10 mouse cellular contexts compared by ENCODE assay signal in genomic region chr13:103211501-103211941, GRCm38 (mm10).
DNase-seq lines count a peak whose midpoint lies in the region; ATAC-seq lines count a peak whose summit lies in the region.
"Had no signal": no experiment of that assay in that cellular context is flagged by ENCODE, and none has a peak within 500 bp of the region (broad histone marks: within the 10 kb centered on the region; RNA-seq: fewer than 3 reads in every experiment).

No protein-coding gene starts in this region.

- no peak for ATAC-seq in midbrain, embryonic 14.5 days (ENCODE audit: low FRiP score, low TSS enrichment)
- ATAC-seq in midbrain, embryonic 15.5 days (replicated peaks): no peak
- ATAC-seq in kidney, embryonic 15.5 days (replicated peaks; ENCODE audit: low FRiP score): 0 out of 2 replicates have a peak, but pooled peaks have one; percentile 49
- no peak for ATAC-seq in hindbrain, embryonic 16.5 days

- H3K27ac ChIP-seq in midbrain, embryonic 14.5 days (replicated peaks; ENCODE audit: low read depth, low read length): no peak overlapping the region
- H3K27ac ChIP-seq in midbrain, embryonic 15.5 days: no peak overlapping the region
- peak overlapping the region; percentile 41; the same call in 1 of the 2 replicates for H3K27ac ChIP-seq in kidney, embryonic 15.5 days
- no peak overlapping the region for H3K27ac ChIP-seq in hindbrain, embryonic 16.5 days (ENCODE audit: low read depth, low read length)
- H3K27ac ChIP-seq: hindbrain, embryonic 15.5 days; neural tube, embryonic 12.5 days had no signal

- H3K4me2 ChIP-seq in midbrain, embryonic 14.5 days (ENCODE audit: low read length): no peak overlapping the region
- no peak overlapping the region for H3K4me2 ChIP-seq in midbrain, embryonic 15.5 days
- H3K4me2 ChIP-seq in kidney, embryonic 15.5 days: 0 out of 2 replicates have a peak overlapping the region, but pooled peaks have one; percentile 8
- H3K4me2 ChIP-seq in hindbrain, embryonic 16.5 days (ENCODE audit: low read length): no peak overlapping the region
- H3K4me2 ChIP-seq: hindbrain, embryonic 15.5 days; neural tube, embryonic 12.5 days had no signal

- H3K27me3 ChIP-seq in midbrain, embryonic 14.5 days (ENCODE audit: control insufficient read depth, insufficient read depth, low read length): no peaks in the 10 kb centered on the region
- H3K27me3 ChIP-seq in midbrain, embryonic 15.5 days (replicated peaks): no peaks in the 10 kb centered on the region
- H3K27me3 ChIP-seq in kidney, embryonic 15.5 days: no peaks in the 10 kb centered on the region
- no peaks in the 10 kb centered on the region for H3K27me3 ChIP-seq in hindbrain, embryonic 16.5 days (replicated peaks; ENCODE audit: control insufficient read depth, insufficient read depth, low read length)
- H3K27me3 ChIP-seq: hindbrain, embryonic 15.5 days; neural tube, embryonic 12.5 days had no signal

- H3K9me3 ChIP-seq in midbrain, embryonic 14.5 days (ENCODE audit: control insufficient read depth, low read length): no peaks in the 10 kb centered on the region
- H3K9me3 ChIP-seq in midbrain, embryonic 15.5 days: no peaks in the 10 kb centered on the region
- no peaks in the 10 kb centered on the region for H3K9me3 ChIP-seq in kidney, embryonic 15.5 days (replicated peaks)
- H3K9me3 ChIP-seq in hindbrain, embryonic 16.5 days (ENCODE audit: control insufficient read depth, low read length): no peaks in the 10 kb centered on the region
- H3K9me3 ChIP-seq: hindbrain, embryonic 15.5 days; neural tube, embryonic 12.5 days had no signal

- H3K36me3 ChIP-seq in midbrain, embryonic 14.5 days (ENCODE audit: control insufficient read depth, insufficient read depth, low read length): no peaks in the 10 kb centered on the region
- no peaks in the 10 kb centered on the region for H3K36me3 ChIP-seq in midbrain, embryonic 15.5 days (replicated peaks)
- no peaks in the 10 kb centered on the region for H3K36me3 ChIP-seq in kidney, embryonic 15.5 days
- H3K36me3 ChIP-seq in hindbrain, embryonic 16.5 days (ENCODE audit: control insufficient read depth, insufficient read depth, low read length): no peaks in the 10 kb centered on the region
- H3K36me3 ChIP-seq: hindbrain, embryonic 15.5 days; neural tube, embryonic 12.5 days had no signal

- no peaks in the 10 kb centered on the region for H3K4me1 ChIP-seq in midbrain, embryonic 14.5 days (ENCODE audit: control insufficient read depth, insufficient read depth, low read length)
- H3K4me1 ChIP-seq in midbrain, embryonic 15.5 days: no peaks in the 10 kb centered on the region
- H3K4me1 ChIP-seq in kidney, embryonic 15.5 days: peaks cover 12% of the 10 kb centered on the region
- no peaks in the 10 kb centered on the region for H3K4me1 ChIP-seq in hindbrain, embryonic 16.5 days (ENCODE audit: control insufficient read depth, insufficient read depth, low read depth, low read length)
- H3K4me1 ChIP-seq: hindbrain, embryonic 15.5 days; neural tube, embryonic 12.5 days had no signal

- H3K4me3 ChIP-seq in midbrain, embryonic 14.5 days (replicated peaks; ENCODE audit: low read depth, low read length): no peak overlapping the region
- H3K4me3 ChIP-seq in midbrain, embryonic 15.5 days: no peak overlapping the region
- H3K4me3 ChIP-seq in kidney, embryonic 15.5 days (replicated peaks): no peak overlapping the region
- no peak overlapping the region for H3K4me3 ChIP-seq in hindbrain, embryonic 16.5 days (ENCODE audit: low read length)
- H3K4me3 ChIP-seq: hindbrain, embryonic 15.5 days; neural tube, embryonic 12.5 days had no signal

- DNase-seq in midbrain, embryonic 14.5 days: peak; percentile 12
- peak; percentile 70 for DNase-seq in gastrocnemius, postnatal 10 days
- peak; percentile 22 for DNase-seq in ovary, adult 18-20 months (ENCODE audit: low spot score)
- no peak for DNase-seq in spleen, postnatal 10 days (ENCODE audit: low spot score in 2 of 2)
- no peak for DNase-seq in neural tube, embryonic 10.5 days (ENCODE audit: extremely low spot score, low spot score)

- 78% methylated on average over 11 of the region's 11 CpGs for WGBS in midbrain, embryonic 14.5 days
- whole genome bisulfite sequencing in midbrain, embryonic 15.5 days: 73% methylated on average over 11 of the region's 11 CpGs
- WGBS in kidney, embryonic 15.5 days: 43% methylated on average over 11 of the region's 11 CpGs
- WGBS in hindbrain, embryonic 16.5 days: 72% methylated on average over 11 of the region's 11 CpGs

- H3K9ac ChIP-seq in midbrain, embryonic 14.5 days (replicated peaks; ENCODE audit: low read length): no peak overlapping the region
- no peak overlapping the region for H3K9ac ChIP-seq in midbrain, embryonic 15.5 days
- H3K9ac ChIP-seq in kidney, embryonic 15.5 days: no peak overlapping the region
- H3K9ac ChIP-seq in hindbrain, embryonic 16.5 days (ENCODE audit: low read depth, low read length): no peak overlapping the region
- H3K9ac ChIP-seq: hindbrain, embryonic 15.5 days; neural tube, embryonic 12.5 days had no signal

Comparison
In these comparisons a context has a peak if more than half of its experiments do, and no peak if none do; other contexts are left out.
1. DNase-seq: peak in midbrain, embryonic 14.5 days (single experiment), gastrocnemius, postnatal 10 days (single experiment) and ovary, adult 18-20 months (single experiment); none in spleen, postnatal 10 days (0 of 2) and neural tube, embryonic 10.5 days (single experiment).